ENCODE assay signal across 8 mouse cellular contexts in genomic region chr11:110380310-110380668, GRCm38 (mm10). TPM values are rescaled to one million over a fixed set of nuclear protein-coding genes. Genes with fewer than 3 reads are reported as not detected.
DNase-seq lines count a peak whose midpoint lies in the region; ATAC-seq and TF ChIP-seq lines count a peak whose summit lies in the region.

No protein-coding gene starts in this region.

- no peaks in the 10 kb centered on the region for H3K27me3 ChIP-seq in heart, adult 2 months (ENCODE audit: control insufficient read depth, insufficient read depth, low read length)
- no peaks in the 10 kb centered on the region for H3K27me3 ChIP-seq in liver, embryonic 14.5 days (ENCODE audit: control insufficient read depth, insufficient read depth, low read length)
- H3K27me3 ChIP-seq in stomach, postnatal 0 days (ENCODE audit: control insufficient read depth, insufficient read depth, low read length), result no peaks in the 10 kb centered on the region

- H3K79me2 ChIP-seq in heart, adult 2 months (replicated peaks; ENCODE audit: control insufficient read depth, insufficient read depth, low read length), result no peaks in the 10 kb centered on the region

- no peak for TF ChIP-seq POLR2A in heart, adult 2 months (IDR thresholded peaks at IDR 0.05; ENCODE audit: insufficient read depth, low read depth, low read length)

- peak overlapping the region; percentile 46 for H3K4me3 ChIP-seq in heart, adult 2 months
- H3K4me3 ChIP-seq in liver, embryonic 14.5 days (ENCODE audit: insufficient read depth in 1 of 2, low read depth in 2 of 2, low read length in 2 of 2), result peak overlapping the region; percentile 41 to 53
- peak overlapping the region; percentile 26 for H3K4me3 ChIP-seq in stomach, postnatal 0 days (ENCODE audit: low read depth, low read length)

- no peak for DNase-seq in heart, adult 2 months
- no peak for DNase-seq in heart, adult 11 months
- DNase-seq in thymus, postnatal 25 days, result peak; percentile 5
- DNase-seq in thymus, postnatal 36 days, result no peak
- DNase-seq in liver, embryonic 14.5 days (ENCODE audit: low read depth in 3 of 3, low spot score in 3 of 3), result no peak
- DNase-seq in stomach, postnatal 0 days (ENCODE audit: low spot score), result no peak
- no peak for DNase-seq in layer of hippocampus, postnatal 36 days
- DNase-seq in frontal cortex, postnatal 14 days (ENCODE audit: low spot score in 2 of 2), result no peak

- peak; percentile 38; the same call in 1 of the 2 replicates for ATAC-seq in liver, embryonic 14.5 days (ENCODE audit: insufficient read depth)
- no peak; the same call in 1 of the 2 replicates for ATAC-seq in stomach, postnatal 0 days (ENCODE audit: low FRiP score, low TSS enrichment)

- H3K4me2 ChIP-seq in liver, embryonic 14.5 days (ENCODE audit: low read depth), result peak overlapping the region; percentile 72
- peak overlapping the region; percentile 47 for H3K4me2 ChIP-seq in stomach, postnatal 0 days (replicated peaks; ENCODE audit: low read depth)

- H3K9me3 ChIP-seq in liver, embryonic 14.5 days (ENCODE audit: control insufficient read depth, low read length), result no peaks in the 10 kb centered on the region
- H3K9me3 ChIP-seq in stomach, postnatal 0 days (ENCODE audit: control insufficient read depth, low read length), result no peaks in the 10 kb centered on the region

- 37% methylated on average over 15 of the region's 15 CpGs for WGBS in heart, adult 2 months
- 21% methylated on average over 15 of the region's 15 CpGs for WGBS in liver, embryonic 14.5 days (ENCODE audit: insufficient replicate concordance)
- 14% methylated on average over 15 of the region's 15 CpGs for WGBS in stomach, postnatal 0 days

- H3K9ac ChIP-seq in heart, adult 2 months (ENCODE audit: low read depth, low read length), result no peak overlapping the region; the same call in 1 of the 2 replicates
- H3K9ac ChIP-seq in liver, embryonic 14.5 days (replicated peaks), result peak overlapping the region; percentile 18
- H3K9ac ChIP-seq in stomach, postnatal 0 days (ENCODE audit: low read length), result no peak overlapping the region

- intact Hi-C loops in heart, adult 2 months (cut with DNase I), result no loop called here

- H3K4me1 ChIP-seq in heart, adult 2 months (ENCODE audit: control insufficient read depth, insufficient read depth, low read length), result peaks cover 7% of the 10 kb centered on the region
- peaks cover 4 to 11% of the 10 kb centered on the region in 2 experiments; a peak in 3 of 4 replicates for H3K4me1 ChIP-seq in liver, embryonic 14.5 days (replicated peaks; ENCODE audit: control insufficient read depth in 2 of 2, insufficient read depth in 2 of 2, low read length in 1 of 2)
- no peaks in the 10 kb centered on the region for H3K4me1 ChIP-seq in stomach, postnatal 0 days (replicated peaks; ENCODE audit: control insufficient read depth, insufficient read depth)

- no peak overlapping the region; the same call in 1 of the 2 replicates for H3K27ac ChIP-seq in heart, adult 2 months
- no peak overlapping the region for H3K27ac ChIP-seq in liver, embryonic 14.5 days
- H3K27ac ChIP-seq in stomach, postnatal 0 days (replicated peaks), result peak overlapping the region; percentile 76

- TF ChIP-seq CTCF in heart, adult 2 months (IDR thresholded peaks at IDR 0.05), result no peak
- TF ChIP-seq CTCF in liver, embryonic 14.5 days (IDR thresholded peaks at IDR 0.05; ENCODE audit: low read depth), result no peak
- no peak for TF ChIP-seq CTCF in stomach, postnatal 0 days (IDR thresholded peaks at IDR 0.05; ENCODE audit: low read depth)

- no peak for TF ChIP-seq EP300 in heart, adult 2 months (IDR thresholded peaks at IDR 0.05; ENCODE audit: insufficient read depth, low read depth, low read length)
- no peak for TF ChIP-seq EP300 in liver, embryonic 14.5 days (IDR thresholded peaks at IDR 0.05; ENCODE audit: low read depth)
- no peak for TF ChIP-seq EP300 in stomach, postnatal 0 days (optimal IDR thresholded peaks at IDR 0.05)

- H3K36me3 ChIP-seq in heart, adult 2 months (ENCODE audit: control insufficient read depth, insufficient read depth, low read length), result no peaks in the 10 kb centered on the region
- no peaks in the 10 kb centered on the region for H3K36me3 ChIP-seq in liver, embryonic 14.5 days (replicated peaks; ENCODE audit: control insufficient read depth, insufficient read depth, low read depth)
- no peaks in the 10 kb centered on the region for H3K36me3 ChIP-seq in stomach, postnatal 0 days (ENCODE audit: control insufficient read depth, insufficient read depth, low read length)

RNA-seq across cellular contexts. Expression of gene Map2k6, which starts 18.6 kb away (rescaled TPM):
- 1 to 10 TPM; 3.8 TPM for total RNA-seq in heart, adult 2 months (2021)
- polyA plus RNA-seq in heart, adult 2 months (2012; rRNA removed), result 4.1 and 5.5 TPM in 2 replicates
- polyA plus RNA-seq in liver, embryonic 14.5 days (2012; rRNA removed), result 2.3 and 2.8 TPM in 2 replicates
- polyA plus RNA-seq in liver, embryonic 14.5 days (2014; fragmentation: Nextera tagmentation; extraction: Ambion mirVana), result 3.6 and 4.5 TPM in 2 replicates
- polyA plus RNA-seq in stomach, postnatal 0 days (2015; fragmentation: Nextera tagmentation; extraction: Ambion mirVana), result 6.0 and 7.8 TPM in 2 replicates
- 10 to 100 TPM; 32.4 to 35.5 TPM for total RNA-seq in layer of hippocampus, postnatal 36 days (2021)

RNA-seq across cellular contexts. Expression of gene Abca5, which starts 42.8 kb away (rescaled TPM):
- total RNA-seq in heart, adult 2 months (2021), result 1 to 10 TPM; 6.7 to 9.1 TPM
- 1.2 and 2.3 TPM in 2 replicates for polyA plus RNA-seq in heart, adult 2 months (2012; rRNA removed)
- 0.19 and 0.23 TPM in 2 replicates for polyA plus RNA-seq in liver, embryonic 14.5 days (2012; rRNA removed)
- polyA plus RNA-seq in liver, embryonic 14.5 days (2014; fragmentation: Nextera tagmentation; extraction: Ambion mirVana), result 0.58 and 1.4 TPM in 2 replicates
- 4.0 and 5.4 TPM in 2 replicates for polyA plus RNA-seq in stomach, postnatal 0 days (2015; fragmentation: Nextera tagmentation; extraction: Ambion mirVana)
- total RNA-seq in layer of hippocampus, postnatal 36 days (2021), result 10 to 100 TPM; 35.2 to 39.9 TPM
